Mouse (Mus musculus) myocyte (in vitro differentiated cells): Measurements from ENCODE around the gene Igsf23.

ENCODE experiments used
- E2F4 ChIP-seq: IDR thresholded peaks from one replicate; pipeline ENCODE4 v1.6.1; 2011; ENCODE audit warnings: mild to moderate bottlenecking, control low read depth, moderate library complexity; ENCODE audit not compliant: insufficient read depth
- MAX ChIP-seq: IDR thresholded peaks from one replicate; pipeline ENCODE4 v1.6.1; 2011; ENCODE audit warnings: low read depth, mild to moderate bottlenecking, control low read depth
- MYOG ChIP-seq, 3 experiments: IDR thresholded peaks; one replicate each; pipeline ENCODE4 v1.6.1; 2011; ENCODE audit warnings: control low read depth in 2 of 3, low read depth in 2 of 3, mild to moderate bottlenecking in 2 of 3; ENCODE audit not compliant: insufficient read length in 2 of 3, control insufficient read depth in 1 of 3, insufficient read depth in 1 of 3
- POLR2A ChIP-seq: IDR thresholded peaks from one replicate; pipeline ENCODE4 v1.6.1; 2011; ENCODE audit warnings: low read depth, mild to moderate bottlenecking, control low read depth, moderate library complexity; ENCODE audit not compliant: insufficient read length
- POLR2AphosphoS2 ChIP-seq: IDR thresholded peaks from one replicate; pipeline ENCODE4 v1.6.1; 2011; ENCODE audit warnings: low read depth, control low read depth; ENCODE audit not compliant: insufficient read length
- TCF12 ChIP-seq: IDR thresholded peaks from one replicate; pipeline ENCODE4 v1.6.1; 2011; ENCODE audit warnings: mild to moderate bottlenecking, control low read depth; ENCODE audit not compliant: poor library complexity, insufficient read depth, severe bottlenecking

- TF ChIP-seq MAX (no peak), POLR2A (no peak), TCF12 (no peak), E2F4 (no peak), MYOG (IDR thresholded peaks at IDR 0.05; ENCODE audit: control insufficient read depth in 1 of 3, insufficient read depth in 1 of 3, insufficient read length in 2 of 3, low read depth in 2 of 3) (no peak), POLR2AphosphoS2 (no peak)
Measured at GRCm38 (mm10) chr7:19923797-19924196, 26.8 kb downstream of the Igsf23 start.
